In genomic region chr8:125603312-125603840, GRCm38 (mm10) we compare ENCODE assay signal across 26 mouse cellular contexts. TPM values are rescaled to one million over a fixed set of nuclear protein-coding genes. Genes with fewer than 3 reads are reported as not detected.
DNase-seq lines count a peak whose midpoint lies in the region; ATAC-seq and TF ChIP-seq lines count a peak whose summit lies in the region.
"Had no signal": no experiment of that assay in that cellular context is flagged by ENCODE, and none has a peak within 500 bp of the region (broad histone marks: within the 10 kb centered on the region; RNA-seq: fewer than 3 reads in every experiment).

No protein-coding gene starts in this region.

- H3K9ac ChIP-seq in ES-E14 (ENCODE audit: insufficient read depth, low read depth, low read length, poor library complexity, severe bottlenecking), result no peak overlapping the region
- H3K9ac ChIP-seq in liver, embryonic 13.5 days, result no peak overlapping the region
- H3K9ac ChIP-seq: embryonic facial prominence, embryonic 12.5 days; embryonic facial prominence, embryonic 15.5 days; forebrain, postnatal 0 days; hindbrain, embryonic 13.5 days had no signal

- 64% methylated on average over 8 of the region's 8 CpGs for WGBS in liver, embryonic 13.5 days (ENCODE audit: insufficient replicate concordance)

- no peak overlapping the region for H3K4me2 ChIP-seq in liver, embryonic 13.5 days
- H3K4me2 ChIP-seq: embryonic facial prominence, embryonic 12.5 days; embryonic facial prominence, embryonic 15.5 days; heart, embryonic 11.5 days; hindbrain, embryonic 13.5 days had no signal

- no peaks in the 10 kb centered on the region for H3K9me3 ChIP-seq in ES-E14 (ENCODE audit: control insufficient read depth, insufficient read depth, low read depth, low read length)
- no peaks in the 10 kb centered on the region for H3K9me3 ChIP-seq in liver, embryonic 13.5 days (replicated peaks)
- H3K9me3 ChIP-seq: embryonic facial prominence, embryonic 12.5 days; embryonic facial prominence, embryonic 15.5 days; hindbrain, embryonic 10.5 days; hindbrain, embryonic 13.5 days had no signal

- intact Hi-C loops in heart, postnatal 14 days (cut with DNase I), result no loop called here

- peaks cover 12% of the 10 kb centered on the region for H3K4me1 ChIP-seq in testis, adult 2 months (ENCODE audit: control insufficient read depth, insufficient read depth, low read length)
- peaks cover 2 to 10% of the 10 kb centered on the region in 2 experiments; a peak in 1 of 4 replicates for H3K4me1 ChIP-seq in ES-E14 (ENCODE audit: control insufficient read depth in 2 of 2, insufficient read depth in 2 of 2, low read length in 2 of 2, poor library complexity in 1 of 2)
- peaks cover 12% of the 10 kb centered on the region for H3K4me1 ChIP-seq in liver, embryonic 13.5 days (replicated peaks)
- H3K4me1 ChIP-seq: embryonic facial prominence, embryonic 12.5 days had no signal

- H3K4me3 ChIP-seq in testis, adult 2 months (ENCODE audit: control insufficient read depth, low read depth, low read length), result peak overlapping the region; percentile 93
- H3K4me3 ChIP-seq in ES-E14 (ENCODE audit: insufficient read depth in 1 of 2, low read depth in 1 of 2, low read length in 2 of 2, poor library complexity in 1 of 2, severe bottlenecking in 1 of 2), result no peak overlapping the region
- no peak overlapping the region for H3K4me3 ChIP-seq in liver, embryonic 13.5 days (replicated peaks)
- H3K4me3 ChIP-seq: embryonic facial prominence, embryonic 12.5 days; embryonic facial prominence, embryonic 15.5 days; gastrocnemius, adult 2 months; hindbrain, embryonic 10.5 days; hindbrain, embryonic 13.5 days had no signal

- H3K27me3 ChIP-seq in testis, adult 2 months (ENCODE audit: control insufficient read depth, insufficient read depth, low read length), result no peaks in the 10 kb centered on the region
- H3K27me3 ChIP-seq in liver, embryonic 13.5 days, result no peaks in the 10 kb centered on the region
- H3K27me3 ChIP-seq: embryonic facial prominence, embryonic 12.5 days; embryonic facial prominence, embryonic 15.5 days; hindbrain, embryonic 13.5 days had no signal

- no peak for TF ChIP-seq POLR2A in testis, adult 2 months (IDR thresholded peaks at IDR 0.05; ENCODE audit: control insufficient read depth, low read depth, low read length)

- no peak; the same call in 1 of the 2 replicates for ATAC-seq in liver, embryonic 13.5 days (ENCODE audit: low read depth)
- ATAC-seq: CD4-positive, CD25-positive, alpha-beta regulatory T cell, adult 4 months; forebrain, embryonic 14.5 days; forebrain, postnatal 0 days; hindbrain, embryonic 16.5 days had no signal

- TF ChIP-seq CTCF in testis, adult 2 months (IDR thresholded peaks at IDR 0.05; ENCODE audit: control insufficient read depth, insufficient read depth, insufficient replicate concordance, low read depth, low read length), result no peak

- in situ Hi-C loops in ES-E14 (cut with MboI; ENCODE audit: low sequenced_read_pairs in 2 of 2, unreplicated experiment in 2 of 2), result no loop called here

- H3K36me3 ChIP-seq in testis, adult 2 months (ENCODE audit: control insufficient read depth, insufficient read depth, low read length), result no peaks in the 10 kb centered on the region
- H3K36me3 ChIP-seq in ES-E14 (ENCODE audit: control insufficient read depth, insufficient read depth, low read length, poor library complexity, severe bottlenecking), result no peaks in the 10 kb centered on the region
- H3K36me3 ChIP-seq in liver, embryonic 13.5 days, result no peaks in the 10 kb centered on the region
- H3K36me3 ChIP-seq: embryonic facial prominence, embryonic 12.5 days; embryonic facial prominence, embryonic 15.5 days; hindbrain, embryonic 10.5 days; hindbrain, embryonic 13.5 days had no signal

- peak overlapping the region; percentile 89 for H3K27ac ChIP-seq in testis, adult 2 months (ENCODE audit: control insufficient read depth, insufficient read depth, low read depth, low read length)
- H3K27ac ChIP-seq in ES-E14 (ENCODE audit: insufficient read depth, low read depth, low read length, poor library complexity, severe bottlenecking), result no peak overlapping the region
- H3K27ac ChIP-seq in liver, embryonic 13.5 days, result no peak overlapping the region
- H3K27ac ChIP-seq: embryonic facial prominence, embryonic 12.5 days; embryonic facial prominence, embryonic 15.5 days; gastrocnemius, adult 2 months; hindbrain, embryonic 10.5 days; hindbrain, embryonic 13.5 days had no signal

- DNase-seq in testis, postnatal 14 days (ENCODE audit: low spot score), result no peak
- DNase-seq in ES-E14 (ENCODE audit: low read depth, low spot score), result peak; percentile 25
- peak; percentile 16 for DNase-seq in liver, embryonic 13.5 days
- no peak for DNase-seq in ovary, adult 18-20 months (ENCODE audit: low spot score)
- DNase-seq in spleen, postnatal 14 days (ENCODE audit: low spot score in 2 of 2), result no peak
- DNase-seq in heart, postnatal 14 days, result no peak
- DNase-seq: adrenal gland, postnatal 10 days; cerebellum, adult 11 months; cerebellum, adult 2 months; cerebellum, adult 9-11 months; cerebellum, postnatal 25 days; forebrain, postnatal 0 days; gastrocnemius, adult 2 months; gastrocnemius, postnatal 14 days; heart, adult 11 months; heart, postnatal 36 days had no signal

TF ChIP-seq in ES-E14, 5 proteins besides CTCF, POLR2A, EP300 and RAD21:
- no peak for TF ChIP-seq HCFC1 (IDR thresholded peaks at IDR 0.05; ENCODE audit: borderline replicate concordance, insufficient read depth, low read length)
- TF ChIP-seq MAFK (IDR thresholded peaks at IDR 0.05; ENCODE audit: insufficient read depth, low read depth, low read length), result peak; percentile 100

RNA-seq across cellular contexts. Expression of gene Sipa1l2, which starts 33.8 kb away (rescaled TPM):
- 19.6 and 21.2 TPM in 2 replicates for polyA plus RNA-seq in testis, adult 2 months (2012; rRNA removed)
- total RNA-seq in ES-E14 (2012; rRNA removed), result 16.6 and 19.0 TPM in 2 replicates
- 0.70 and 0.86 TPM in 2 replicates for polyA plus RNA-seq in liver, embryonic 13.5 days (2015; fragmentation: Nextera tagmentation; extraction: Ambion mirVana)
- total RNA-seq in heart, postnatal 14 days (2021), result 10 to 100 TPM; 46.6 to 48.3 TPM
- total RNA-seq: MEL had no signal

Comparison
In these comparisons a context has a peak if more than half of its experiments do, and no peak if none do; other contexts are left out.
1. DNase-seq: peak in ES-E14 (single experiment) and liver, embryonic 13.5 days (single experiment); none in testis, postnatal 14 days (single experiment), ovary, adult 18-20 months (single experiment), spleen, postnatal 14 days (0 of 2) and heart, postnatal 14 days (0 of 2).